Mouse (Mus musculus) G1E (cell line): Measurements from ENCODE around the gene Ikzf4.

Source experiments
- CTCF ChIP-seq: IDR thresholded peaks from 2 replicates; pipeline ENCODE4 v1.5.1; 2012; ENCODE audit warnings: low read depth, low read length, inconsistent platforms, mixed read lengths
- GATA1 ChIP-seq: IDR thresholded peaks from 2 replicates; pipeline ENCODE4 v1.6.1; 2012; ENCODE audit warnings: borderline replicate concordance, low read length, inconsistent platforms, mixed read lengths
- GATA2 ChIP-seq: IDR thresholded peaks from 2 replicates; pipeline ENCODE4 v1.6.1; 2012; ENCODE audit warnings: low read depth, low read length, inconsistent platforms, borderline replicate concordance
- POLR2AphosphoS5 ChIP-seq: IDR thresholded peaks from 2 replicates; pipeline ENCODE4 v1.6.1; 2012; ENCODE audit warnings: low read depth, low read length, inconsistent platforms; ENCODE audit not compliant: insufficient replicate concordance
- TAL1 ChIP-seq: conservative IDR thresholded peaks from 2 replicates; pipeline ENCODE4 v1.6.1; 2012; ENCODE audit warnings: low read depth, low read length, inconsistent platforms, mixed read lengths

DNA sequence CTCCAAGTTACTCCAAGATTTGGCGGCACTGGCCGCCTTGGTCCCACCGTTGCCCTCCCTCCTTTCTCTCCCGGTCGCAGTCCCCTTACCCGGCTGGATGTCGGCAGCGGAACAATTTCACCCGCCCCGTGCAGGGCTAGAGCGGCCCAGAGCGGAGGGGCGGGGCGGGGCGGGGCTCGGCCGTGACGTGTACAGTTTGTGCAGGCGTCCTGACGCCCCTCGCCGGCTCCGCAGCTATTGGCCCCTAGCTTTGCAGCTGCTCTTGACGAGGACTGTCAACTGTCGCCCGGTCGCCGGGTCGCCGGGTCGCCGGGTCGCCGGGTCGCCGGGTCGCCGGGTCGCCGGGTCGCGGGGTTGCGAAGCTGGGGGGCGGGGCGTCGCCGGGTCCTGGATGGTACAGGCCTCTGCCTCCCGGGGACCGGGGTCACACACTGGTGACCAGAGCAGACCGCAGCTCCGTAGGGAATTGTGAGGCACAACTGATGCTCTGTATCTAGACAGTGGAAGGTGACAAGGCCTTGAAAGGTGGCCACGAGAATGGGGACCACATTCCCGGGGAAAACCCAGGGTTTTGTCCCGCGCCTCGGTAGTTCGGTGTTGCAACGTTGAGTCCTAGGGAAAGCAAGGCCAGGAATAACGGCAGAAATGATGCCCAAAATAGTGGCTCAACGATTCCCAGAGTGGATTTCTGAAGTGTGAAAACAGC, 28.1 kb upstream of the Ikzf4 start, which contains the start of gene Suox:
- TF ChIP-seq CTCF (no peak), TAL1 (no peak), POLR2AphosphoS5 (no peak), GATA1 (no peak), GATA2 (no peak)
